Mouse (Mus musculus): Measurements from ENCODE around the gene Dnajc28. TPM values are rescaled to one million over a fixed set of nuclear protein-coding genes. Genes with fewer than 3 reads are reported as not detected.

The Dnajc28 gene
- polyA plus RNA-seq, 1 experiment from 2014 or later, result 3.5 TPM

DNA sequence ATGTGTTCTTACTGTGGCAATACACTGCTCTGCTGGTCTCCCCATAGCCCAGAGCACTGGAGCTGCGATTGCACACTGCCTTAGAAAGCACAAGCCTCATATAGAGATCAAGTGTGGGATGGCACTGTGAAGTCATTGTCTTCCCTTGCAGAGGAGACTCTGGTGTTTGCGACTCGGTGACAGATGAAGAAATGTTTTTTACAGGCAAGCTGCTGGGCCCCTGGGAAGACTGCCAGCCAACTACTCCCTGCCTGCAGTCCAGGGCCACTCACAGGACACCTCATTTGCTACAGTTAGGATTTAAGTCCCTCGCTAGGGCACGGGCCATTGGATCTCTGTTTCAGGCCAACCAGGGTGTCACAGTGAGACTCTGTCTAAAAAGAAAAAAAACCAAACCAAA lies 13.6 kb upstream of the Dnajc28 start:
- no peak for ATAC-seq (ENCODE audit: extremely low read depth, insufficient number of reproducible peaks, low FRiP score, low TSS enrichment)
- no peak overlapping the region for H3K4me3 ChIP-seq
- H3K4me1 ChIP-seq, result no peaks in the 10 kb centered on the region
- no peak overlapping the region for H3K4me2 ChIP-seq
- H3K9ac ChIP-seq, result no peak overlapping the region
- H3K27ac ChIP-seq (replicated peaks), result no peak overlapping the region
- H3K9me3 ChIP-seq, result no peaks in the 10 kb centered on the region
- WGBS, result 72% methylated on average over 5 of the region's 5 CpGs
- peaks cover 99% of the 10 kb centered on the region for H3K36me3 ChIP-seq
- no peaks in the 10 kb centered on the region for H3K27me3 ChIP-seq (replicated peaks)

- no peak overlapping the region for H3K27ac ChIP-seq (replicated peaks)
- no peak overlapping the region for H3K9ac ChIP-seq
- H3K9me3 ChIP-seq, result no peaks in the 10 kb centered on the region
- H3K27me3 ChIP-seq (replicated peaks), result no peaks in the 10 kb centered on the region
- H3K4me3 ChIP-seq, result no peak overlapping the region
- peaks cover 98% of the 10 kb centered on the region for H3K36me3 ChIP-seq
- no peak overlapping the region for H3K4me2 ChIP-seq
- 64% methylated on average over 1 of the region's 1 CpGs for WGBS
- H3K4me1 ChIP-seq, result no peaks in the 10 kb centered on the region
- no peak for ATAC-seq (ENCODE audit: extremely low read depth, insufficient number of reproducible peaks, low FRiP score, low TSS enrichment)
These were observed 11.8 kb upstream of the Dnajc28 start for GRCm38 (mm10) chr16:91630584-91630983.

DNA sequence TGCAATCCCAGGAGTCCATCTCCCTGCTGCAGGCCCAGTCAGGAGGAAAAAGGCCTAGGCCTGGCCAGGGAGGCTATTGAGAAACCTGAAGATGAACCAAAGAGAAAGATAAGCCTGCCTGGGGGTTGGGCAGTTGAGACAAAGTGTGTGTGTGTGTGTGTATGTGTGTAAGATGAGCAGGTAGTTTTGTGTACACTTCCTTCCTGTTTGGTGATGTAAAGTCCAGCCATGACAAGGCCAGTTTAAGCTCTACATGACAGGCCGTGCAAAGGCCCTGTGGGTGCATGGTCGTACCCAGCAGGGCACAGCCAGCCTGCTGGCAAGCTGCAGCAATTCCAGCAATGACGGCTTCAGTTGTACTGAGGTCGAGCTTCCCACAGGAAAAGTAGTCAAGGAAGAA lies 10.9 kb upstream of the Dnajc28 start:
- Histone ChIP-seq H3K9me3 (no peaks in the 10 kb centered on the region), H3K9ac (no peak overlapping the region), H3K4me3 (no peak overlapping the region), H3K36me3 (peaks cover 98% of the 10 kb centered on the region), H3K27me3 (replicated peaks) (no peaks in the 10 kb centered on the region), H3K27ac (replicated peaks) (no peak overlapping the region), H3K4me1 (no peaks in the 10 kb centered on the region), H3K4me2 (no peak overlapping the region)
- WGBS, result 92% methylated on average over 4 of the region's 4 CpGs
- no peak for ATAC-seq (ENCODE audit: extremely low read depth, insufficient number of reproducible peaks, low FRiP score, low TSS enrichment)

- no peaks in the 10 kb centered on the region for H3K27me3 ChIP-seq (replicated peaks)
- H3K9me3 ChIP-seq, result no peaks in the 10 kb centered on the region
- 86% methylated on average over 3 of the region's 3 CpGs for WGBS
- no peaks in the 10 kb centered on the region for H3K4me1 ChIP-seq
- no peak overlapping the region for H3K27ac ChIP-seq (replicated peaks)
- peaks cover 98% of the 10 kb centered on the region for H3K36me3 ChIP-seq
- H3K4me3 ChIP-seq, result no peak overlapping the region
- H3K9ac ChIP-seq, result no peak overlapping the region
- no peak overlapping the region for H3K4me2 ChIP-seq
- no peak for ATAC-seq (ENCODE audit: extremely low read depth, insufficient number of reproducible peaks, low FRiP score, low TSS enrichment)
These were observed 9.8 kb upstream of the Dnajc28 start for GRCm38 (mm10) chr16:91628673-91629072.

DNA sequence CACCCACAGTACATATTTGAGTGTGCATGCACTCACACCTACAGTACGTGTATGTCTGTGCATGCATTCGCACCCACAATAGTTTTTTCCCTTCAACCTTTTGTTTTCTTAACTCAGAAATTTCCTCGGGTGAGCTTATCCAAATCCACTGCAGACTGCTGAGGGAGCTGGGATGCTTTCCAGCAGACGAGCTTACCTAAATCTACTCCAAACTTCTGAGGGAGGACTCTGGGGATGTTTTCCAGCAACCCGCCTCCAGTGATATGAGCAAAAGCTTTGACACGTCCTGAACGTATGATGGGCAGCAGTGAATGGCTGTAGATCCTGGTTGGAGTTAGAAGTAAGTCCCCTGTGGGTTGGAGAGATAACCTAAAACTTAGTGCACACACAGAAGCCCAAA lies 9.0 kb upstream of the Dnajc28 start:
- no peak overlapping the region for H3K27ac ChIP-seq (replicated peaks)
- no peak for ATAC-seq (ENCODE audit: extremely low read depth, insufficient number of reproducible peaks, low FRiP score, low TSS enrichment)
- no peaks in the 10 kb centered on the region for H3K9me3 ChIP-seq
- H3K9ac ChIP-seq, result no peak overlapping the region
- no peak overlapping the region for H3K4me2 ChIP-seq
- peaks cover 98% of the 10 kb centered on the region for H3K36me3 ChIP-seq
- no peaks in the 10 kb centered on the region for H3K4me1 ChIP-seq
- H3K27me3 ChIP-seq (replicated peaks), result no peaks in the 10 kb centered on the region
- 76% methylated on average over 7 of the region's 7 CpGs for WGBS
- H3K4me3 ChIP-seq, result no peak overlapping the region

- 87% methylated on average over 9 of the region's 9 CpGs for WGBS
- H3K27me3 ChIP-seq (replicated peaks), result peaks cover under 1% of the 10 kb centered on the region; the same call in 1 of the 2 replicates
- no peak overlapping the region for H3K9ac ChIP-seq
- peaks cover 3% of the 10 kb centered on the region for H3K4me1 ChIP-seq
- no peak for ATAC-seq (ENCODE audit: extremely low read depth, insufficient number of reproducible peaks, low FRiP score, low TSS enrichment)
- no peak overlapping the region for H3K4me2 ChIP-seq
- no peak overlapping the region for H3K27ac ChIP-seq (replicated peaks)
- no peaks in the 10 kb centered on the region for H3K9me3 ChIP-seq
- H3K4me3 ChIP-seq, result no peak overlapping the region
- H3K36me3 ChIP-seq, result peaks cover 83% of the 10 kb centered on the region
These were observed 4.2 kb upstream of the Dnajc28 start for GRCm38 (mm10) chr16:91623074-91623473.

DNA sequence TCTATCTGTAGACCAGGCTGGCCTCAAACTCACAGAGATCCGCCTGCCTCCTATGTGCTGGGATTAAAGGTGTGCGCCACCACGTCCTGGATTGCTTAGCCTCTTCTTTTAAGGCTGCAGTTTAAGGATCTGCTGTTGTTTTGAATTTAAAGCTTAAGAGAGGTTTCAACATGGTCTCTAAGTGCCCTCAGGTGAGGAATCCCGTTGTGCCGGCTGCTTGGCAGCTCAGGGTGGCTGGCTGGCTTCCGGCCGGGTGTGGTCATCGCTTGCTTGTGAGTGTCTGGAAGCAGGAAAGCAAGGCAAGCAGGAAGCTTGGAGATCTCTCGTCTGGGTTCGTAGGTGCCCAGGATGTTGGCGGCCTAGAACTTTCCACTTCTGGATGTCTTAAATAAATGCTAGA lies 2.2 kb upstream of the Dnajc28 start:
- Histone ChIP-seq H3K27ac (replicated peaks) (no peak overlapping the region), H3K4me1 (peaks cover 4% of the 10 kb centered on the region), H3K27me3 (replicated peaks) (peaks cover 16% of the 10 kb centered on the region), H3K9me3 (no peaks in the 10 kb centered on the region), H3K4me3 (no peak overlapping the region), H3K4me2 (no peak overlapping the region), H3K9ac (no peak overlapping the region), H3K36me3 (peaks cover 63% of the 10 kb centered on the region)
- no peak for ATAC-seq (ENCODE audit: extremely low read depth, insufficient number of reproducible peaks, low FRiP score, low TSS enrichment)
- WGBS, result 85% methylated on average over 11 of the region's 11 CpGs

DNA sequence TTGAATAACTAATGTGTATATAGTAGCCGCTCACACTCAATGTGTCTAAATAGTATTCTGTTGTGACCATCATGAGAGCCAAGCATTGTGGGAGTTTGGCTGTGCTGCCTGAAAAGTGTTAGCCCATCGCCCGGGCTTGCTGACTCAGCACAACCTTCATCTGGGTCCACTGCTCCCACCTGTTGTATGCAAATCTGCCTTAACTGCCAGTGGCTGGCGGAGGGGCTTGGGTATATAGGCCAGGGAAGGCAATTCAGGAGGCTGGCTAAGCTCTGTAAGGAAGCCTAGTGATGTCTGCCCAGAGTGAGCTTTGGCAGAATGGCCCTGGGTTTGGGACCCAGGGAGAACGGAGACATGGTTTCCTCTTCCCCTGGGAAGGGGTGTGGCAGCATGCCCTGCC lies 1.4 kb upstream of the Dnajc28 start:
- Histone ChIP-seq H3K4me3 (no peak overlapping the region), H3K4me1 (peaks cover 4% of the 10 kb centered on the region), H3K4me2 (no peak overlapping the region), H3K9ac (no peak overlapping the region), H3K27me3 (replicated peaks) (peaks cover 16% of the 10 kb centered on the region), H3K9me3 (no peaks in the 10 kb centered on the region), H3K36me3 (peaks cover 55% of the 10 kb centered on the region), H3K27ac (replicated peaks) (no peak overlapping the region)
- WGBS, result 86% methylated on average over 5 of the region's 5 CpGs
- no peak for ATAC-seq (ENCODE audit: extremely low read depth, insufficient number of reproducible peaks, low FRiP score, low TSS enrichment)

DNA sequence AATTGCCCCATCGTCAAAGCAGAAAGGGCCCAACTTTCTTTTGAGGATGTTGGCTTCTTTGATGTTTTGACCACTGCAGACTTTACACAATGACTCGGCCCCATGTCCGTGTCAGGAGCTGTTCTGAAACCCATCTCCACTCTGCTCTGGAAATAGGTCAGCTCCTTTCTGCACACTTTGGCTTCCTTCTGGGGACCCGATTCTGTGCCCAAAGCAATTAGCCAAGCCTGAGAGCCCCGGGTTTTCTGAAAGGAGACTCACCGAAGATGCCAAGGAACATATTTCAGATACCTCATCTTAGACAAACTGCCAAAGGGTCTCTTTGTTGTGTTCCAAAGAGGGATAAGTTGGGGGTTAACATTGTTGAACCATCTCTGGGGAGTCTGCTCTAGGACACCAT lies 4.3 kb downstream of the Dnajc28 start:
- Histone ChIP-seq H3K4me3 (no peak overlapping the region), H3K9ac (no peak overlapping the region), H3K27me3 (replicated peaks) (peaks cover 16% of the 10 kb centered on the region), H3K4me2 (no peak overlapping the region), H3K27ac (replicated peaks) (no peak overlapping the region), H3K4me1 (peaks cover 11% of the 10 kb centered on the region), H3K36me3 (no peaks in the 10 kb centered on the region), H3K9me3 (no peaks in the 10 kb centered on the region)
- 81% methylated on average over 6 of the region's 6 CpGs for WGBS
- ATAC-seq (ENCODE audit: extremely low read depth, insufficient number of reproducible peaks, low FRiP score, low TSS enrichment), result no peak

DNA sequence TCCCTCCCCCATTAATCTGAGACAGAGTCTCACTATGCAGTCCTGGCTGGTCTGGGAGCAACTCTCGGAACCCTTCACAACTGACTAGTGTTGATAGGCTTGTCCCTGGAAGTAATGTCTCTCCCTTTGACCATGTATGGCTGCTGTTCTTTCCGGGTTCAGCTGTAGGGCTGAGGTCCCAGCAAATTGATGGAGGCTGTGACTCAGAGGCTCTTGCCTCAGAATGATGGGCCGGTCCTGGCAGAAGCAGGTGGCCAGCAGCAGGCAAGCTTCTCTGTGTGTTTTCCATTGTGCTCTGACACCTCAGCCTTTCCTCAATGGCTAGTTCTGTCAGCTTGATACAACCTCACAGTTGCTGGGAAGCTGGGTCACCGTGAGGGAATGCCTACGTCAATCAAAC lies 6.3 kb downstream of the Dnajc28 start:
- ATAC-seq (ENCODE audit: extremely low read depth, insufficient number of reproducible peaks, low FRiP score, low TSS enrichment), result no peak
- peaks cover 7% of the 10 kb centered on the region; the same call in 1 of the 2 replicates for H3K4me1 ChIP-seq
- WGBS, result 62% methylated on average over 5 of the region's 5 CpGs
- no peak overlapping the region for H3K4me3 ChIP-seq
- peaks cover 10% of the 10 kb centered on the region; the same call in 1 of the 2 replicates for H3K27me3 ChIP-seq (replicated peaks)
- no peak overlapping the region for H3K27ac ChIP-seq (replicated peaks)
- H3K9ac ChIP-seq, result no peak overlapping the region
- no peaks in the 10 kb centered on the region for H3K36me3 ChIP-seq
- H3K9me3 ChIP-seq, result no peaks in the 10 kb centered on the region
- no peak overlapping the region for H3K4me2 ChIP-seq

DNA sequence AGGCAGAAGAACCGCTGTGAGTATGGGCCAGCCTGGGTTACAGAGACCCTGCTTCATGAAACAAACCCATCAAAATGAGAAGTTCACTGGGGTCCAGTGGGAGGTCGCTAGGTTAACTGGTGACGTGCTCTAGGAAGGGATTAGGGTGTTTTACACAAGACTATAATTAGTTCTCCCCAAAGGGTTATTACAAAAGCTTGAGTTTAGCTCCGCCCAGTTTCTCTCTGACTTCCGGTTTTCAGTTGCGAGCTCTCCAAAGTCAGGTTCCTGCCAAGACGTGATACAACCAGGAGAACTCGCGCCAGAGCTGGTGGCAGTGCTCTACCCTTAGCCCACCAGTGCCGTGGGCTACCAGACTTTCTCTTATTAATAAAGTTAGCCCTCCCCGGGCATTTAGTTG lies 7.6 kb downstream of the Dnajc28 start:
- H3K27ac ChIP-seq (replicated peaks), result no peak overlapping the region
- H3K4me2 ChIP-seq, result no peak overlapping the region
- no peaks in the 10 kb centered on the region for H3K36me3 ChIP-seq
- H3K9me3 ChIP-seq, result no peaks in the 10 kb centered on the region
- 63% methylated on average over 11 of the region's 11 CpGs for WGBS
- no peaks in the 10 kb centered on the region for H3K27me3 ChIP-seq (replicated peaks)
- peaks cover 7% of the 10 kb centered on the region; the same call in 1 of the 2 replicates for H3K4me1 ChIP-seq
- no peak overlapping the region for H3K4me3 ChIP-seq
- H3K9ac ChIP-seq, result no peak overlapping the region
- no peak for ATAC-seq (ENCODE audit: extremely low read depth, insufficient number of reproducible peaks, low FRiP score, low TSS enrichment)

- H3K9me3 ChIP-seq, result no peaks in the 10 kb centered on the region
- no peak for ATAC-seq (ENCODE audit: extremely low read depth, insufficient number of reproducible peaks, low FRiP score, low TSS enrichment)
- H3K27ac ChIP-seq (replicated peaks), result no peak overlapping the region
- no peaks in the 10 kb centered on the region for H3K36me3 ChIP-seq
- 62% methylated on average over 9 of the region's 9 CpGs for WGBS
- no peak overlapping the region for H3K4me2 ChIP-seq
- peaks cover 7% of the 10 kb centered on the region; the same call in 1 of the 2 replicates for H3K4me1 ChIP-seq
- H3K9ac ChIP-seq, result no peak overlapping the region
- no peaks in the 10 kb centered on the region for H3K27me3 ChIP-seq (replicated peaks)
- H3K4me3 ChIP-seq, result no peak overlapping the region
These were observed 9.2 kb downstream of the Dnajc28 start for GRCm38 (mm10) chr16:91609501-91610245.

All from heart, embryonic 13.5 days (tissue).